Mouse (Mus musculus): Measurements from ENCODE around the gene Wnt3a.
"Not testable (repeated sequence)": the region's sequence is repeated elsewhere in the genome, so short reads cannot be mapped to it uniquely, and the experiment has no call there.

Gene Wnt3a

GRCm38 (mm10) chr11:59221604-59222003 lies 68.9 kb downstream of the Wnt3a start:
- DNase-seq (ENCODE audit: low spot score in 2 of 2): no peak

GRCm38 (mm10) chr11:59219064-59219463 lies 71.5 kb downstream of the Wnt3a start:
- peak in 1 of 2 experiments; percentile 51 for DNase-seq (ENCODE audit: low spot score in 2 of 2)

DNA sequence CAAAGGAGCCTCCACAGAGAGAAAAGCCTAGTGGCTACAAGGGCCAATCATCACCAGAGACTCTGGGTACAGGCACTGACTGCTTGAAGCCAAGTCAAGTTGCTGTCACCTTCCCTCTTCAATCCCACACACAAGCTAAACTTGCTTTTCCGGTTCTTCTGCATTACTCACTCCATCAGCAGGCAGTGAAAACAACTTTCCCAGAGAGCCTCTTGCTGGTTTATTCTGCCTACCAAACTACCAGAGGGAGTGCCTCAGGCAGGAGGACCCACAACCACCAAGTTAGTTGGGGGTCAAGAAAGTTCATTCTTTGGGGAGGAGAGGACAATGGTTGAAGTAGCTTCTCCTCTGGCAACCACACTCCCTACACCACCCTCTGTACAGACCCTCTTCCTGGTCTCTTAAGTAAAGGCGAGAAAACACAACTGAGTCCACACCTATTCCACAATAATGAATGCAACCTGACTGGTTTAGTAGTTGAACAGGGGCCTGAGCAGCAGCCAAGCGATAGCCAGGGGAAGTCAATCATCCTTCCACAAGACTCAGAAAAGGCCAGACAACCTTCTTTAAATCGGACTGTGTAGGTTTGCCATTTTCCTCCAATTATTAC lies 72.1 kb downstream of the Wnt3a start:
- DNase-seq (ENCODE audit: low spot score in 2 of 2): no peak

GRCm38 (mm10) chr11:59216955-59217354 lies 73.6 kb downstream of the Wnt3a start:
- DNase-seq (ENCODE audit: low spot score in 2 of 2): no peak

DNA sequence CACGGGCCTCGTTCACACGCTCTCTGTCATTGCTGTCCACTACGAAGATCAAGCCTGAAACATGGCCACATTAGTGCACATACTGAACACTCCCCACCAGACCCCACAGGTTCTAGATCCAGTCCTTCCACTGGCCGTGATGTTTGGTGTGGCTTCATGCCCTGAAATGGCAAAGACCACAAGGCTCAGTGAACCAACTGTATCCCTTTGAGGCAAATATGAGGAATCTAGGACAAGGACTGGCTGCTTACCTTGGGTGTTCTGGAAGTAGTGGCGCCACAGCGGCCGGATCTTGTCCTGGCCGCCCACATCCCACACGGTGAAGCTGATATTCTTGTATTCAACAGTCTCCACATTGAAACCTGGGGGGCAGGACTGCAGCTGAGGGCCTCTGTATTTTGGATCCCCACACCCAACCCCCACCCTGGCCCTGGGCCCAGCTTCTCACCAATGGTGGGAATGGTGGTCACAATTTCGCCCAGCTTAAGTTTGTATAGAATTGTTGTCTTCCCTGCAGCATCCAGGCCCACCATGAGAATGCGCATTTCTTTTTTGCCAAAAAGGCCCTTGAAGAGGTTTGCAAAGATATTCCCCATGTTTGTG lies 77.6 kb downstream of the Wnt3a start:
- no peak for DNase-seq (ENCODE audit: low spot score in 2 of 2)

DNA sequence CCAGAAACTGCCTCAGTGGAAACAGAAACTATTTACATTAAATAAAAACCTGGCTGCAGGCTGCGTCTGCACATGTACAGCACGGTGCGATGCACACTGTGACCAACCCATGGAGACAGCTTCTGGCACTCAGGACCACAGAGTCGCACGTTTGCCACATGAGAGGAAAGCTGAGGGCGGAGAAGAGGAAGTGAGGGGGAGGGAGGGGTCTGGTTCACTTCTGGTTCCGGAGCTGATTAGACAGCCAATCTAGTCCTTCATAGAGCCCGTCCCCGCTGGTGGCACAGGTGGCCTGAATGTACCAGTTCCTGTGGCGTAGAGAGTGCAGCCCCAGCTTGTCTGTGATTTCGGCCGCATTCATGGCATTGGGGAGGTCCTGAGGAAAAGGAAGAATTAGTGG lies 78.2 kb downstream of the Wnt3a start:
- not testable (repeated sequence) for DNase-seq (ENCODE audit: low spot score in 2 of 2)

DNA sequence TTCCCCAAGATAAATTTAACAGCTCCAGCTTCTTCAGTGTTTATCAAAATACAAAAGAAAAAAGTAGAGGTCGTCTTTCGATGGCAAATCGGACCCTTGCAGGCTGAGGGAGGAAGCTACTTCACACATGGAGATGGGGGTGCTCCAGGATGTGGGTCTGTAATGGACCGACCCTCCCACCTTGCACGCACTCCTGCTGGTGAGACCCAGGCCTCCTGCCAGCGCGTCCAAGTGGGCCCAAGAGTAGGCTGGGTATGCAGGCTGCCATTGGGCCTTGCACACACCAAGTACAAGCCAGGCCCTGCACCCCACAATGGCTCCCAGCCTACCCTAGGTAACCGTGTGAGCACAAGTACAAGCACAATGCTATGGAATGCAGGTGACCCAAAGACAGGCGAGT lies 79.0 kb downstream of the Wnt3a start:
- DNase-seq (ENCODE audit: low spot score in 2 of 2): not testable (repeated sequence)

GRCm38 (mm10) chr11:59210020-59210419 lies 80.5 kb downstream of the Wnt3a start:
- DNase-seq (ENCODE audit: low spot score in 2 of 2): no peak

GRCm38 (mm10) chr11:59209580-59209979 lies 81.0 kb downstream of the Wnt3a start:
- DNase-seq (ENCODE audit: low spot score in 2 of 2): no peak

- DNase-seq (ENCODE audit: low spot score in 2 of 2): peak; percentile 55 to 67
These were observed 81.5 kb downstream of the Wnt3a start for GRCm38 (mm10) chr11:59209003-59209441.

- DNase-seq (ENCODE audit: low spot score in 2 of 2): peak; percentile 85 to 89
These were observed 82.3 kb downstream of the Wnt3a start, which contains the start of gene 2310033P09Rik for GRCm38 (mm10) chr11:59208153-59208831. Gene 2310033P09Rik, plus strand, starts transcription at chr11:59208321.

DNA sequence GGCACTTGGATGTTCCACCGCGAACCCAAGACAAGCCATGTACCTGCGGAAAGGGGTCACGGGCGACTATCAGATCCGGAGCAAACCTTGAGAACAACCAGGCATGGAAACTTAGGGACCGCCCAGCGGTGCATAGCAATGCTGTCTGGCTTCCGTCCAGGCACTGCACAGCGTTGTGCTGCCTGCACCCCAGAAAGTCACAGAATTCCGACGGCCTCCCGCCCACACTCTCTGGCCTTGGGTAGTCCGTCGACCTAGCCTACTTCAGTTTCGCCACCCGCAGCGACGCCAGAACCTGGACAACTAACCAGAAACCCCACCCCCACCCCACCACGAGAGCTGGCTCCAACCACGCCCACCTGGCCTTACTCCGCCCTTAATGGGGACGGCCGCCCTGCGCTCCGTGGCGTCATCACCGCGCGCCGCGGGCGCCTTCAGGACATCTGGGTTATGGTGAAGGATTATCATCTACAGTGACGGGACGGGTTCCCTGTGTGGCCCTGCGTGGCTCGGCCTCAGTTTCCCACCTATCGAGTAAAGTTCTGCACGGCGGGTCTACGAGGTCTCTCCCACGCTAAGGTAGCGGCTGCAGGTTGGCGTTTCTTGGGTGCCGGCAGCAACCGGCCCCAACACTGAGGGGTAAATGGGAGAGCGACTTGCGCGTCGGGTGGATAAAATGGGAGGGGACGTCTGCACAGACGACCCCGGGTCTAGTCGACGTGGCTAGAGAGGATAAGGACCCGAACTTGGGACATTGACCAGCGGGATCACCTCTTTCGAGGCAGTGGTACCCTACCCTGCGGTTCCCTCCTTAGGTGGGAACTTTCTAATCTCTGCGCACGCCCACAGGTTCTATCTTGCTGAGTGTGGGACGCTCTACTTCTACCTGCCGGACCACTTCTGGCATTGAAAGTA lies 88.2 kb downstream of the Wnt3a start, which contains the start of gene Mrpl55:
Gene Mrpl55, plus strand, starts transcription at position 406 of the 915 bp plus-strand sequence.
- peak; percentile 87 to 95 for DNase-seq (ENCODE audit: low spot score in 2 of 2)

DNA sequence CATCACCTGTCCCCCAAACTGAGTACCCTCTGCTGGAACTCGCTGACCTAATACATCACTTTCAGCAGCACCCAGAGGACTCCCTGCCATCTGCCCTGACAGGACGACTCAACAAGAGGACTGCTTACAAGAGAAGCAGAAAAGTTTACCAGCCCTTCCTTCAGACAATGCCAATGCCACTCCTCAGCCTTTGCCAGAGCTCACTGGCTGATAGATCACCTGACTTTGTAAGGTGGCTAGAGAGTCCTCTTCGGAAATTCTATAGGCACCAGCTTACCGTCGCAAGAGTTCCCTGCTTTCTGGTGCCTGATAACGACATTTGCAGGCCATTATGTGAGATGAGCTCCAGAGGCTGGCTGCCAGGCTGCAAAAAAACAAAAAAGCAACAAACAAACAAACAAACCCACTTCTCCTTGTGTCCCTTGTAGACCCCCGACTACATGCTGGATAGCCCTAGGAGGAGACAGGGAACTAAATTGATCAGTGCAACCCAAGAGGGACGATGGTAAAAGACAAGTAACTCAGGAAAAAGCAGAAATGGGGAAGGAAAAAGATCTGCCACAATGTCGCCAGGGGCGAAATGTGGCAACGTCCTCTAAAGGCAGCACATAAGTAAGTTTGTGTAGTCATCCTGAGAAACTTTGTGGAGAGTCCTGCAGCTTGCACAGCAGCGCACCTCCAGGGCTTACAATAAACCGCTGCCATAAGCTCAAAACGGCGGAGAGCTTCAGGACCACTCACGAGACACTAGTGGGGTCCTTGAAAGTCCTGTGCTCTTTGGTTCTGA lies 89.1 kb downstream of the Wnt3a start:
- DNase-seq (ENCODE audit: low spot score in 2 of 2): no peak

Measured in spleen, postnatal 14 days (tissue).